Mouse (Mus musculus) fibroblast of lung, adult 2 months (primary cell): ENCODE results near the gene Tmem59l.

Experiments
- DNase-seq: peaks from one replicate; pipeline ENCODE4 v3.0.0-alpha.2; 2011; ENCODE audit warnings: low read depth

Gene Tmem59l

DNA sequence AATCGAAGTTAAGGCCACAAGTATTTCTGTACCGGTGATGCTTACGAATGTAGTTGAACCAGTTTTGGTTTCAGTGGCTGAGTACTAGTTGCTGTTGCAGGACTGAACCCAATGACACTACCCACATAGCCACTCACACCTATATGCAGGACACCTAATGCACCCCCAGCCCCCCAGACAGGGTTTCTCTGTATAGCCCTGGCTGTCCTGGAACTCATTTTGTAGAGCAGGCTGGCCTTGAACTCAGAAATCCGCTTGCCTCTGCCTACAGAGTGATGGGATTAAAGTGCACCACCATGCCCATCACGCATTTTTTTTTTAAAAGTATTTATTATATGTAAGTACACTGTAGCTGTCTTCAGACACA, 19.9 kb upstream of the Tmem59l start:
- DNase-seq = no peak

DNA sequence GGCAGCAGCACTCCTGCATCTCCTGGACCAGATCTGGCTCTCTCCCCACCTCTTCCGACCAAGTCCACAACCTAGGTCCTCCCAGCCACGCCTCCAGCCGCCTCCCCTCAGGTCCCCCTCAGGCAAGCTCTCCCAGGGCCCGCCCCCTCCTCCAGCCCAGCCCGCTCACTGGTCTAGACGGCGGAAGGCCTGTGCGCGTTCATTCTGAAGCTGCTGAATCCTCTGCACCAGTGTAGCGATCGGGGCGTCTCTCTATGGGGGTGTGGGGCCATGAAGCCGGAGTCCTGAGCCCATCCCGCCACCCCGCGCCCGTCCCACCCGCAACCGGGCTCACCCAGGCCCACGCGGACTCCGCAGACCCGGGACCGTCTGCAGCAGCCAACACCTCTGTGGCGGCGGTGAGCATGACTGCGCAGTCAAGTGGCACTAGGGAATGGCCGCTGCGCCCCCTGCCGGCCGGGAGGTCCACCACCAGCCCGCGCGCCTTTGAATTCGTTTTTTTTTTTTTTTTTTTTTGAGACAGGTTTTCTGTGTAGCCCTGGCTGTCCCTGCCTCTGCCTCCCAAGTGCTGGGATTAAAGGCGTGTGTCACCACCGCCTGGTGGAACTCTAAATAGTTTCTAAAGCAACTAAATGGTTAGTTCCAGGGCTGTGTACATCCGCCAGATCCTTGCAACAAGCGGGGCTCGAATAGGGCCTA, 19.3 kb upstream of the Tmem59l start, which contains the start of gene Rex1bd:
Rex1bd (minus strand) TSS at position 425 of the 699 bp plus-strand sequence.
- DNase-seq = peak; percentile 81

DNA sequence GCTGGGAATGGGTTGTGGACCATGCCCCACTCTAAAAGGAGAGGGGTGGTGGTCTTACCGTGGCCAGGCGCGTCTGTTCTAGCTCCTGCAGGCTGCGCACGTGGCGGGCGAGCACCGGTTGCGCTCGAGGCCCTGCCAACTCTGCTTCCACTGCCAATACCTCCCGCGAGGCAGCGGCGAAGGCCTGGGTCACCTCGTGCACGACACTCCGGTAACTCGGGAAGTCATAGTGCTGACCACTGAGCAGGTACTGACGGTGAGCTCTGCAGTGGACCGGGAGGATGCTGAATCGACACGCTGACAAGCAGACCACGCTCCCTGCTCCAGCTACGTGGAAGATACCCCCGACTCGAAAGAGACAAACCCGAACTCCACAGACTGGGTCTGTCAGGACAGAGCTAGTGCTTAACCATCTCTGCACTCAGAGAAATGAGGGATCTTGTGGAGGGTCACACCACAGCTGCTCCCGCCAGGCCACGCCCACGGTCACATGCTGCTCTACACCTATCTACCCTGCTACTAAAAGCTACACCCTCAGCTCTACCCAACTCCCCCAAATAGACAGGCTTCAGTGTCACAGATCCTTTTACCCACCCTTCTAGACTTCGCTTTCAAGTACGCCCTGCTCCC, 18.7 kb upstream of the Tmem59l start:
- DNase-seq = no peak

DNA sequence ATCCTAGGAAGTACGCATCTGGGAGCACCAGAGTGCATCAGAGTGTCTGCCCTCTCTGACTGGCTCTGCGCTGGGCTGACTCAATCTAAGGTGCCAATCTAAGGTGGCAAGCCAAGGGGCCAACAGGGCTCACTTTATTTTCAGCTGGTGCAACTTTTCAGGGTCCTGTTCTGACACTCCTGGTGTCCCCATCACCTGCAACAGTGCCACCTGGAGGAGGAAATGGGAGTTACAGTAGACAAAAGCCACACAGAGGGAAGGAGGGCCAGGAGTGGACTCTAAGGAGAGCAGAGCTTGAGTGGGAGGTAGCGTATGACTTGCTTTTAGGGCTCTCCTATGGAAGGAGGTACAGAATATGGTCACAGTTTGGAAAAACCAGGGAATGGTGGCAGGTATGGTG, 17.7 kb upstream of the Tmem59l start:
- no peak for DNase-seq

DNA sequence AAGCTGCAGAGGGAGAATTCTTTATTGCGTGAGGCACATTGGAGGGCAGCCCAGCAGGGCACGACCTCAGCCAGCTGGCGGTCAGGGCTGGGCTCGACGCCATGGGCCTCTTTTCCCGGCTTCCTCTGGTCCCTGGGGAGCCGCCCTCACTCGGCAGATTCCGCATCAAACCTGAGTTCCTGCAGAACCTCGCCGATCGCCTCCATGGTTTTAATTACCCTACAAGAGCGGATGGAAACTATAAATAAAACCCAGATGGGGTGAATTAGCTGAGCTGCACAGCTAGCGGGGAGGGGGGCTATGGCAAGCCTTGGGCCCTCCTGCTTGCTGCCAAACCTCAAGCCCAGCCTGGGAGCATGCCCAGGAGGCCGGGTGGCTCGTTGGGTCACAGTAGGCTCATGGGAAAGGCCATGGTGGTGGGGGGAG, 17.1 kb upstream of the Tmem59l start:
- peak; percentile 96 for DNase-seq

DNA sequence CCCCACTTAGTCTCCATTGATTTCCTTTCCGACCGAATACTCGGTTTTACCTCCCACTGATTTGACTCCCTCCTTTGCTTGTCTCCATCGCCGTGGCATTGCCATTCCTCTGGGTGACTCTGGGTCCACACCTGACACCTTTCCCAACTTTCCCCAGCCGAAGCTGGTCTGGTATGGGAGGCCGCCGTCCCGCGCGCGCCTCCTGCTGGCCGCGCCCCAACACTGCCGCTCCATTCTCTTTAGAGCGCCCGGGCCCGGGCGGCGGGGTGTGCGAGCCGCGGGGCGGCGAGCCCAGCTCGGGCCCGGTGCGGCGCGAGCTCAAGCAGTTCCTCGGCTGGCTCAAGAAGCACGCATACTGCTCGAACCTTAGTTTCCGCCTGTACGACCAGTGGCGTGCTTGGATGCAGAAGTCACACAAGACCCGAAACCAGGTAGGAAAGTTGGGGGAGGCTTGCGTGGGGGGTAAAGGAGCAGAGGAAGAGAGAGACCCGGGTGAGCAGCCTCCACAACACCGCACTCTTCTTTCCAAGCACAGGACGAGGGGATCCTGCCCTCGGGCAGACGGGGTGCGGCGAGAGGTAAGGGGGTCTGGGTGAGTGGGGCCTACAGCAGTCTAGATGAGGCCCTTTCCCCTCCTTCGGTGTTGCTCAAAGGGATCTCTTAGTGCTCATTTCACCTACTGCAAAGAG, 16.0 kb upstream of the Tmem59l start:
- DNase-seq = no peak

DNA sequence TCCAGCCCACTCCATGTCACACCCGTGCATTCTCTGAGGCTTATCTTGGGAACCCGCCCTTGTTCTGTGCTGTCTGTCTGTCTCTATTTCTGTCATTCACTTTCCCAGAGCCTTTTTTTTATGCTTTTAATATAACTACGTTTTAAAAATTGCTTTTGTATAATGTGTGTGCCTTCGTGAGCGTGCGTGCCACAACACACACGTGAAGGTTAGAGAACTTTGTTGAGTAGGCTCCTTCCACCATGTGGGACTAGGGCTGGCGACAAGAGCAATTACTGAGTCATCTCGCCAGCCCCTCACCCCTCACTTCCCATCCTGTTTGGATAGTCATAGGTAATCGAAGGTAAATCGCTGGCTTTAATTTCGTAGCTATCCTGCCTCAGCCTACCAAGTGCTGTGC, 15.4 kb upstream of the Tmem59l start:
- no peak for DNase-seq

DNA sequence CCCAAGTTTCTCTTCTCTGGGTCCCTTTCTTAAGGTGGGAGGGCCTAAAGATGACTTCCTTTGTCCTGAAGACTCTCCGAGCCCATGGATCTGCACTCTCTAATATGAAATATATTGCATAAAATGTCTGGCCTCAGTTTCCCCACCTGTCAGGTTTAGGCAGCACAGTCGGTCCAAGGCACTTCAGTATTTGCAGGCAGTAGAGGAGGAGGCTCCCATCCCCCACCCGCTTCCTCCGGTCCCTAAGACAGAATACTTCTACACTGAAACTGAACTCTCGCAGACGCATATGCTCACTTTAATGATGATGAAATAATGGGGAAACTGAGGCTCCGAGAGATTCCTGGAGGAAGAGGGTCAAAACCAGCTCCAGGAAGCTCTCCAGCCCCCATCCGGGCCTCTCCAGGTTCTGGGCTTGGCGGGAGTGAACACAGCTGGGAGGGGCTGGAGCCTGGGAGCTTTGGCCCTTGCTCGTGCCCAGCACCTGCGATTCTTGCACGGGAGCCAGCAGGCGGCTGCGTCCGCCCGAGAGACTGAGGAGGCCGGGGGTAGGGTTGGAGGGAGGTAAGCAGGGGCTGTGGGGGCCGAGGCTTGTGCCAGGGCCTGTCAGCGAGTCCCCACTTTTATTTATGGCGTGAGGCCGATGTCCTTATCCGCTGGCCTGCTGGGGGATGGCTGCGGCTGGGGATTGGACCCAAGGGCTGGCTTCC, 14.8 kb upstream of the Tmem59l start:
- DNase-seq = no peak

DNA sequence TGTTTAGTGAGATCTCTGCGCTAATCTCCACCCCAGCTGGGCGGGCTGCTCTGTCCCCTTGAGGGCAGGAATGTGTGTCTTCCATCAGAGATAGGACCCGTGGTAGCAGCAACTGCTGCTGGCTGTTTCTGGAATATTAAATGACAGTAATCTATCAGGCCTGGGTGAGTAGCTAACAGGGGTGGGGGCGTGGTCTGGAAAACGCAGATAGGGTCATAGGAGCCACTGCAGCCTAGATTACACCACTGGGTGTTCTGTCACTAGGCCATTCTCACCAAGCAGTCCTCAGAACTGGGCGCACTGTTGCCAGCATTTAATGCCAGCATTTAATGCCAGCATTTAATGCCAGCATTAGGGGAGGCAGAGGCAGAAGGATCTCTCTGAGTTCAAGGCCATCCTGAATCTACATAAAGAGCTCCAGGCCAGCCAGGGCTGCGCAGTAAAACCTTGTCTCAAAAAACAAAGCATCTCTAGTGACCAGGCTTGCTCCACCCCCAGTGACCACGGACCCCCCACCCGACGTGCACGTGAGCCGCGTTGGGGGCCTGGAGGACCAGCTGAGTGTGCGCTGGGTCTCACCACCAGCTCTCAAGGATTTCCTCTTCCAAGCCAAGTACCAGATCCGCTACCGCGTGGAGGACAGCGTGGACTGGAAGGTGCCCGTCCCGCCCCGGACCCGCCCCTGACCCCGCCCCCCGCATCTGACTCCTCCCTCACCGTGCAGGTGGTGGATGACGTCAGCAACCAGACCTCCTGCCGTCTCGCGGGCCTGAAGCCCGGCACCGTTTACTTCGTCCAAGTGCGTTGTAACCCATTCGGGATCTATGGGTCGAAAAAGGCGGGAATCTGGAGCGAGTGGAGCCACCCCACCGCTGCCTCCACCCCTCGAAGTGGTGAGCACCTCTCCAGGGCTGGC, 13.5 kb upstream of the Tmem59l start:
- DNase-seq = no peak

DNA sequence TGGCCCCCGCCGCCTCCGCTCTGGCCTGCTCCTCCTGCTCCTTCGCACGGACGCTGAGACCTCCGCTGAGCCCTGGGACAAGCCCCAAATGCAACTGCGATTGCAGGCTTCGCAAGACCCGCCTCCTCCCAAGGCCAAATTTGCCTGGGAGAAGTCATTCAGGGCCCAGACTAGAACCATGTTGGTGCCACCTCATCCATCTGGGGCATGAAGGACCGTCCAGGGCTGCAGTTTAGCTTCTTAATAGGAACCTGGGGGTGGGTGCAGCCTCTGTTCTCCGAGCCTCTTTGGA, 8.6 kb upstream of the Tmem59l start:
- no peak for DNase-seq

DNA sequence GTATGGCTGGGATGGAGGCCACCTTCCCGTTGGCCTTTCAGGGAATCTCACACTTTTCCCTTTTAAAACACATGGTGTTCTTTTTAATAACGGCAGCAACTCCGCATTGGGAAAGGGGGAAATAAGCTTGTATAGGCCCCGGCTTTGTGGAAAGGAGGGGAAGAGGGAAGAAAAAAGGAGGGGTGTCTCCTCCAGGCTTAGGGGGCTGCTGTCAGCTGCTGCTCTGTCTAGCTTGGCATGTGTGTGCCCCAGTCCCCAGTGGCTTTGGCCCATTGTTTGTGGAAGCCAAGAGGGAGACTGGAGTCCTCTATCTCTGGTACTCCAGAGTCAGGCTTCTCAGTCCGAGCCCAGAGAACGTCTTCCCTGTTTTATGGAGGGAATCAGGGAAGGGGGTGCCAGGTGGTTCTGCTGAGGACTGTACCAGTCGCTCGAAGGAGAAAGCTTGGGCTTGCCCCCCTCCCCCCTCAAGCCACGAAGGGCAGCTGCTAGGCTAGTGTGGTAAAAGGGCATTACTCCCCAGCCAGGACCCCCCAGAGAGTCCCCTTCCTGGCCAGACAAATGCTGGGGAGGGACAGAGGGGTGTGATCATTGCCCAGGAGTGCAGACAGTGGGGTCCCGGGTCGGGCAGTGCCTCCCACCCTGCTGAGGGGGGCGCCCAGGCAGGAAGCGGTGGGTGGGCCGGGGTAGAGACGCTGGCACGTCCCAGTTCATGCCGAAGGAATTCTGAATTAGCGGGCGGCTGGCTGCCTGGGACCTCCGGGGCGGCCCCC, 8.0 kb upstream of the Tmem59l start:
- DNase-seq = no peak

DNA sequence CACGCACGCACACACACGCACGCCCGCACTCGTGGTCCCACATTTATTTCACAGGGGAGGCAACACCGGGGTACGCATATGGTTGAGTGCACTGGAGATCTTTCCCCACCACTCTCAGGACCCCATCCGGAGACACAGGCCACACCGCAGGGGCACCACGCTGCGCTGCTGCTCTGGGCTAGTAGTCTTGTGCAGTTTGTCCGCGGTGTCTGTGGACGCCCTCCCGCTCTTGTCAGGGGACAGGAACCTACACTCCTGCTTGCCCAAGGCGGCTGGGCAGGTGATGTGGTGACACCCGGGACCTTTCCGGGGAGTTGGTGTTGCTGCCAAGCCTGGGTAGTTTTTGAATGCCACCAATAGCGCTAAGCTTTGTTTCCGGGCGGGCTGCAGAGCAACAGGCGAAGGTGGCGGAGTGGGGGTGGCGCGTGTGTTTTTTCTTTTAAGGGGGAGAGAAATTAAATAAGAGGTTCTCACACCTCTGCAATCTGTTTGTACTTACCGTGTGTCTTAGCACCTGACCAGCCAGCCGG, 7.3 kb upstream of the Tmem59l start:
- no peak for DNase-seq

DNA sequence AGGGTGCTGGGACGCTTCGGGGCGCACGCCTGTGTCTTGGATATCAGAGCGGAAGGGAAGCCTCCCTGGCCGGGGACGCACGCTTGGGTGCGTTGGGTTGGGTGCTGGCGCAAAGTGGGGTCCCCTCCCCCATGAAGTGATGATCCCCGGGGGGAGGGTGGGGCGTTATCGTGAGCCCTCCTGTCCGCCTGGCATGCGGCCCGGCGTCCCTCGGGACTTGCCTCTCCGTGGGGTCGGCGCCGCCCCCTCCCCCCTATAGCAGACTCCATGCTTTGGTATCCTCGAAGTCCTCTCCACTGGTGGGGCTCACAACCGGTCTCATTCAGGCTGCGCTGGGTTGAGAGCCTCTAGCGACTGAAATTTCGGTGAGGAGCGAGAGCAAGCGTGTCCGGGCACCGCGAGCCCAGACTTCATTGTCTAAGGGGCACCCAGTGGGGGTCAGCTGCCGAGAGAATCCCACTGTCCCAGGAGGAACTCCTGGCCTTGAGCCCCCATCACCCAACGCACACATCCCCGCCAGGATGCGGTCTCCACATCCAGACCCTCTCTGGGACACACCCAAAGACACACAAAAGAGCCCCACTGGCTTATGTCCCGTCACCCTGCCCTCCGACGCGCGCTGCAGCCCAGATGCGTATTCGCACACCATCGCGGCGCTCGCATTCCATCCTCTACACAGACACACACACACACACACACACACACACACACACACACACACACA, 6.7 kb upstream of the Tmem59l start:
- DNase-seq = no peak

DNA sequence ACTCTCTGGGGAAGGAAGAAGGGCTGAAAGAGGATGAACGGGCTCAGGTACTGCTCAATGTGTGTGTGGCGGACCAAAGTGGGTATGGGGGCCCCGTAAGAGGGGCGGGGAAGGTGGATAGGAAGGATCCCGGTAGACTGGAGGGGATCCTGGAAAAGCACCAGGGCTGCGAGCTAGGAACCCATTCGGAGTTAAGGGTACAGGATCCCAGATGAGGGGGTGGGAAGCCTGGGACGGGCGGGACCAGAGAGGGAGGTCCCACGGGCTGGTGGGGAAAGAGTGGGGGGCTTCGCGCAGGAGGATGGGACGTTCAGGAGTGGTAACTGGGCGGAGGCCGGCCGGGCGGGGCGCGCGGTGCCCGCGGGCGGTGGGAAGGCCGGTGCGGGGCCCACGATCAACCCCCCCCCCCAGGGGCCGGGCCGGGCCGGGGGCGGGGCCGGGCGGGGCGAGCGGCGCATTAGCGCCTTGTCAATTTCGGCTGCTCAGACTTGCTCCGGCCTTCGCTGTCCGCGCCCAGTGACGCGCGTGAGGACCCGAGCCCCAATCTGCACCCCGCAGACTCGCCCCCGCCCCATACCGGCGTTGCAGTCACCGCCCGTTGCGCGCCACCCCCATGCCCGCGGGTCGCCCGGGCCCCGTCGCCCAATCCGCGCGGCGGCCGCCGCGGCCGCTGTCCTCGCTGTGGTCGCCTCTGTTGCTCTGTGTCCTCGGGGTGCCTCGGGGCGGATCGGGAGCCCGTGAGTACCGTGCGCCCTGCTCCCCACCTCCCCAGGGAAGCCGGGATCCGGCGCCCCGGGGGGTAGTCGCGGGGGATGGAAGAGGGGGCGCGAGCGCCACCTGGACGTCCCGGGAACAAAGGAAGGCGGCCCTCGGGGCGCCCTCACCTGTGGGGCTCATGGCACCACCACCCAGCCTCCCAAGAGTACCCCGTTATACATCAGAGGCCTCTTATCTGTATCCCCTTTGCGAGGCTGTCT, 5.8 kb upstream of the Tmem59l start, which contains the start of gene Crlf1:
Crlf1 (plus strand) TSS at position 495 of the 977 bp plus-strand sequence.
- no peak for DNase-seq

DNA sequence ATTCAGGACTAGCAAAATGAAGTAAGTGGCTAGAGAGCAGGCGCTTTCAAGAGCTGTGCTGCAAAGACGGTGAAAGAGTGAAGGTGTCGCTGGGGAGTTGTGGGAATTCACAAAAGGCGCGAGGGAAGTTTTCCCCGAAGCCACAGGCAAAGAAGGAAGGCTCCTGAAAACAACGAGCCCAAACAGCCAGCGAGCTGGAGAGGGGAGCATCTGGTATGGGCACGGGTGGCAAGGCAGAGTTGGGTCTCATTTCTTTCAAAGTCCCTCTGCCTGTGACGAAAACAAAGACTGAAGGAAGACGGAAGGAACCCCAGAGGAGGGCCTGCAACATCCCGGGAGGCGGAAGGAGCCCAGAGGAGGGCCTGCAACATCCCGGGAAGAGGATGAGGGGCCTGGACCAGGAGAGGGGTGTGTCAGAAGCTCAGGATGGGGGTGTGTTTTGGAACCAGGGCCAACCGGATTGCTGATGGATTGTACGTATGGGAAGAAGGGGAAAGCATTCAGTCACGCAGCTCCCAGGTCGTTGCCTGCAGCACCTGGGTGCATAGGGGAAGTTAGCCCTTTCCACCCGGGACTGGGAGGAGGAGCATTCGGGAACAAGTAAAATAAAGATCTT, 3.8 kb upstream of the Tmem59l start:
- DNase-seq = no peak

DNA sequence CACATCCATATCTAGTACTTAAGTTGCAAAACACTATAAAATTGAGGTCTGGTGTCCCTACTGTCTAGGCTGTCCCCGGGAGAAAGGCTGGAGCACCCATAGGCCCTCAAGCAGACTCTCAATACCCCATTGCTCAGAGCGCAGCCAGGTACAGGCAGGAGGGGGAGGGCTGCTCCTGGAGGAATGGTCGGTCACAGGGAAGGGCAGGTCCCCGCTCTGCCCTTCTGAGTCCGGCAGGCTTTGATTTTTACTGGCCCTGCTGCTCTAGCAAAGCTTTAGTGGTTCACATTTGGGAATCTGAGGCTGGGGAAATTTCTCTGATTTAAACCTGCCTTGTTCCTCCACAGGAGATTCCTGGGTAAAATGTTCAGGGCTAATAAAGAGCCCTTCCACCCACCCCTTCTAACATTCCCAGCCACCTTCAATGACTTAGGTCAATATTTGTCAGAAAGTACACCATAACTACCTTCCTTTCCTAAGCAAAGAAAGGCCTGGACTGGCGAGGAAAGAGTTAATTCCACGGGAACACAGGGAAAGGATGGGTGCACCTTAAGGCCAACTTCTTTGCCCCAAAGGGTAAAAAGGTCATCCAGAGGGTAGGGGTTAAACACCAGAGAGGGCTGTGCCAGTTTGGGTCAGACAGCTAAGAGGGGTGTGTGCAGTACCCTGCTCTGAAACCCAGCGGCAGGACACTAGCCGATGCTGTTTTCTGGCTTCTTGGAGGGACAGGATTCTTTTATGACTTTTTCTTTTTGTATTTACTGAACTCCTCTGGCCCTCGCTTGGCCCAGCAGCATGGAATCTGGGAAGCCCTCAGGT, 3.1 kb upstream of the Tmem59l start:
- no peak for DNase-seq

DNA sequence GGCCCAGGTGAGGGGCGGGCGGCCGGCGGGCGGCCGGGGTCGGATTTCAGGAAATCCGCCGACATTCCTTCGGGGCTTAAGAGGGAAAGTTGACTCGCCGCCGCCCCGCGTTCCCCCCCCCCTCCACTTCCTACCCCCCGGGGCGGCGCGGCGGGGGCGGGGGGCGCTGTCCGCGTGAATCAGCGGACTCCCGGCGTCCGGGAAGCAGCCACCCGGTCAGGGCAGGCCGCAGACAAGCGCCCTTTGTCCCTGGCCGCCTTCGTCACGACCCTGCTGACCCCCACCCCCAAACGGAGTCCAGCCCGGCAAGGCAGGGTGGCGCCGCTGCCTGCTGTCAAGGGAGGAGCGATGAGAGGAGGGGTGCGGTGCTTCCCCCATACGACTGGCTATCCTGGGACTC, 2.4 kb upstream of the Tmem59l start:
- no peak for DNase-seq
